Mouse (Mus musculus): Measurements from ENCODE around the gene Polr3b. TPM values are rescaled to one million over a fixed set of nuclear protein-coding genes. Genes with fewer than 3 reads are reported as not detected.

Polr3b gene
- polyA plus RNA-seq, 1 experiment: 8.2 TPM

DNA sequence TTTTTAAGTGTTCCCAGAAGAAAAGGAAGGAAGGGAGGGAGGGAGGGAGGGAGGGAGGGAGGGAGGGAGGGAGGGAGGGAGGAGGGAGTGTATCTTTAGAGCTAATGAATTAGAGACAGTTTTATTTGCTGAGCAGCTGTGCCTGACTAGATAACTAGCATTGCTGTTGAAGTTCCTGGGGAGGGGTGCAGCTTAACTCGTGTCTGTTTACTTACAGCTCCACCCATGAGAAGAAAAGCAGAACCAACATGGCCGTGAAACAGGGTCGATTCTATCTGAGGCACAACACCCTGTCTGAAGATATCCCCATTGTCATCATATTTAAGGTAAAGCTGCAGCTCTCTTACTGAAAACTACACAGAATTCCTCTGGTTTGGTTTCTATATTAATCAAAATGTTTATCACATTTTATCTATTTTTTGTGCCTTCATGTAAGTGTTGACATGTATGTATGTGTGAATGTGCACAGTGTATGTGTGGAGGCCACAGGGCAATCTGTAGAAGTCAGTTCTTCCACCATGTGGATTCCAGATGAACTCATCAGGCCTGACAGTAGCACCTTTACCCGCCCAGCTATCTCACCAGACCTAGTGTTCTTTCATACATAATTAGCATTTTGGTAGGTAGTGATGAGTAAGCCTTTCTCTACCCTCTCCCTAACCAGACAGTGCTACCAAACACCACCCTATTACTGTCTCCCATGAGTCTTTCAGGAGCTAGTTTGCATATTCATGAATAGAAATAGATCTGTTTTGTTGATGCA is 17.6 kb downstream of the Polr3b start:
- H3K4me1 ChIP-seq (ENCODE audit: control insufficient read depth, insufficient read depth, insufficient read length, low read length): no peaks in the 10 kb centered on the region
- H3K27ac ChIP-seq (replicated peaks; ENCODE audit: low read depth, low read length): no peak overlapping the region
- H3K4me3 ChIP-seq (ENCODE audit: insufficient read depth, low read depth, low read length): no peak overlapping the region

DNA sequence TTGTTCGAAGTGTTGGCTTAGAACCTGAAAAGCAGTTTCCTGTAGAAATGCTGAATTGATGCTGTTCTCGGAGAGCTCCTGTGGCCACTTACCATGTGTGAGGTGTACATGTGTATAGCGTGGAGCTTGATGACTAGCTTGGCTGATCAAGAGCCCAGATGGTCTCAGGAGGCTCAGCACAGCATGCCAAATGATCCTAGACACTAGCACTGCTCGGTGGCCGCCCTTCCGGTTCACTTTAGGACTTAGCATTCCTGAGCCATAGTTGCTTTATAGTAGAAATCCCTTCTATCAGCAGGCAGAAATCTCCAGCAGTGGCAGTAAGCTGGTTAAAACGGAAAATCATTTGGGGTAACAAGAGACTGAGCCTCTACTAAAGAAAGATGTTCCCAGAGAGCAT is 18.8 kb downstream of the Polr3b start:
- Histone ChIP-seq H3K27ac (replicated peaks; ENCODE audit: low read depth, low read length) (no peak overlapping the region), H3K4me1 (ENCODE audit: control insufficient read depth, insufficient read depth, insufficient read length, low read length) (no peaks in the 10 kb centered on the region), H3K4me3 (ENCODE audit: insufficient read depth, low read depth, low read length) (no peak overlapping the region)

DNA sequence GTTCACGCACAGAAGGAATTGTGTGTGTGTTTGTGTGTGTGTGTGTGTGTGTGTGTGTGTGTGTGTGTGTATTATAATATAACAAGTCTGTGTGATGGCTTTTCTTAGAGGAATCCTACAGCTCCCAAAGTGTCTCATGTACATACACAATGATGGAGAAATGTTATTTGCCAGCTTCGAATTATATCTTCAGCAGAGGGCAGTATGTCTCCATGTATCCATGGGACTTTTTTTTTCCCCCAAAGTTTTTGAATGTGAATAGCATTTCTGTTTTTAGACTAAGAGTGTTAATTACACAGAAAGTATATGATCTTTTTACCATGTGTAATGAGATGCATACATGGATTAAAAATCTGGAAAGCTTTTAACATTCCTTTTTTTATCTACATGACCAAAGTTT is 19.5 kb downstream of the Polr3b start:
- no peak overlapping the region for H3K4me3 ChIP-seq (ENCODE audit: insufficient read depth, low read depth, low read length)
- H3K4me1 ChIP-seq (ENCODE audit: control insufficient read depth, insufficient read depth, insufficient read length, low read length): no peaks in the 10 kb centered on the region
- H3K27ac ChIP-seq (replicated peaks; ENCODE audit: low read depth, low read length): no peak overlapping the region

DNA sequence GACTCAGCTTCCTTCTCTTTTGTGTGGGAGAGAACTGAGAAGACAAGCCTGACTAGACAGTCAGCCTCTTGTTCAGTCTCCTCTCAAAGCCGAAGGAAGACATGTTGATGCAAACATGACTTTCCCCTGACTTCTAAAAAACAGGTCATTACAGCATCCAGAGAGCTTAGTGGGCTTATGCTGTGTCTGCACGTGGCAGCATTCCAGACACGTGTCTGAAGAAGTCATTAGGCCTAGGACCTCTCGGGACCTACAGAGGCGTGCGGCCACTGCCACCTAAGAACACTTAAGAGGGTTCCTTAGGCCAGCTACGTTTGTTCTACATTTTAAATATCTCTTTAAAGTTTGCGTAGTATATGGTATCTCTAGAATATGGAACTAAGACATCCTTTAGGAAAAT is 23.8 kb downstream of the Polr3b start:
- H3K4me3 ChIP-seq (ENCODE audit: insufficient read depth, low read depth, low read length): no peak overlapping the region
- no peak overlapping the region for H3K27ac ChIP-seq (replicated peaks; ENCODE audit: low read depth, low read length)
- H3K4me1 ChIP-seq (ENCODE audit: control insufficient read depth, insufficient read depth, insufficient read length, low read length): peaks cover 5% of the 10 kb centered on the region; the same call in 1 of the 2 replicates

DNA sequence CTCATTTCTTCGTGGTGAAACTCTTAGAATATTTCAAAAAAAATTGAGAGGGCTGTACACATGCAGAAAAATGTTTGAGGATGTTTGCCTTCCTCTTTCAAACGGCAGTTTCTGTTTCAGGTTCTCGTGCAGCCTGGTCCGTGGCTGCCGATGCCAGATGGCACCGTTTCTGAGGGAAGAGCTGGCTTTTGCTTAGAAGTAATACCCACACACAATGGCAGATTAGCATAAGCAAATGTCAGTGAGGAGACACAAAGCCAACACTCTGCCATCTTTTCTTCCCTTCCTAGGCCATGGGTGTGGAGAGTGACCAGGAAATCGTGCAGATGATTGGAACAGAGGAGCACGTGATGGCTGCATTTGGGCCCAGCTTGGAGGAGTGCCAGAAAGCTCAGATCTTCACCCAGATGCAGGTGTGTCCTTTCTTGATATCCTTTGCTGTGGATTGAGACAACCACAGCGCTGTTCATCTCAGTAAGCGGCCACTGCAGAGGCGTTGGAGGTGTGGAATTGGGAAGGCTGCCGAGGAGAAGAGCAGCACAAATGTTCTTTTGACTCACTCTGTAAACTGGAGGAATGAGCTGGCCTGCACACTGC is 24.5 kb downstream of the Polr3b start:
- Histone ChIP-seq H3K27ac (replicated peaks; ENCODE audit: low read depth, low read length) (0 out of 2 replicates have a peak overlapping the region, but pooled peaks have one; percentile 20), H3K4me3 (ENCODE audit: insufficient read depth, low read depth, low read length) (no peak overlapping the region), H3K4me1 (ENCODE audit: control insufficient read depth, insufficient read depth, insufficient read length, low read length) (peaks cover 5% of the 10 kb centered on the region; the same call in 1 of the 2 replicates)

DNA sequence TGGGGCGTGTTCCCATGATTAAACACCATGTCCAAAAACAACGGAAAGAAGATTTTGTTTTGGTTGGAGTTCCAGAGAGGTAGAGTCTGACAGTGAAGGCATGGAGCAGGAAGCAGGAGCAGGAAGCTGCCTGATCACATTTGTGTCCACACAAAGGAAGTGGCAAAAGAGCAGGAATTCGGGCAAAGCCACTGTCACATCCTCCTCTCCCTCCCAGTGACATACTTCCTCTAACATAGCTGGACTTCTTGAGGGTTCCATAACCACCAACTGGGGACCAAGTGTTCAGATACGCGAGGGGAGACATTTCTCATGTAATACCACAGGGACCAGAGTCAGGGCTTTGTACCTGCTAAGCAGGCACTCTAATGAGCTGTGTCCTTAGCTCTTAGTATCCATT is 25.2 kb downstream of the Polr3b start:
- Histone ChIP-seq H3K27ac (replicated peaks; ENCODE audit: low read depth, low read length) (no peak overlapping the region), H3K4me3 (ENCODE audit: insufficient read depth, low read depth, low read length) (no peak overlapping the region)

DNA sequence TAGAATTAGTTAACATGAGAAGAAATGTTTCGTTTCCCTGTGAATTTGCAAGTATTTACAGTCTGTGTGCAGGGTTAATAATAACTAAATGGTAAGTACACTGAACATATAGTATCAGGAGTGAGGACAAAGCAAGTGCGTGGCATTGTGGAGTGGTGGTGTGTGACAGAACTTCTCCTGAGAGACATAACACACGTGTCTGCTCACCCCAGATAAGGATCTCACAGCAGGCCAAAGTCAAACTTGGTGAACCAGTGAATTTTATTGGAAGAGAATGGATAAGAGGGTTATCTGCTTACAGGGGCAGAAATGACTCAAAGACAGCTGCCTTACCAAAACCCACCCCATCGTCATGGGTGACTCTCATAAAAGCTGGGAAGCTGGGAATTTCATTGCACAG is 26.8 kb downstream of the Polr3b start:
- peaks cover 5% of the 10 kb centered on the region; the same call in 1 of the 2 replicates for H3K4me1 ChIP-seq (ENCODE audit: control insufficient read depth, insufficient read depth, insufficient read length, low read length)
- no peak overlapping the region for H3K27ac ChIP-seq (replicated peaks; ENCODE audit: low read depth, low read length)
- no peak overlapping the region for H3K4me3 ChIP-seq (ENCODE audit: insufficient read depth, low read depth, low read length)

More for the DNA sequence above, 25.2 kb downstream of the Polr3b start:
- peaks cover 5% of the 10 kb centered on the region; the same call in 1 of the 2 replicates for H3K4me1 ChIP-seq (ENCODE audit: control insufficient read depth, insufficient read depth, insufficient read length, low read length)

DNA sequence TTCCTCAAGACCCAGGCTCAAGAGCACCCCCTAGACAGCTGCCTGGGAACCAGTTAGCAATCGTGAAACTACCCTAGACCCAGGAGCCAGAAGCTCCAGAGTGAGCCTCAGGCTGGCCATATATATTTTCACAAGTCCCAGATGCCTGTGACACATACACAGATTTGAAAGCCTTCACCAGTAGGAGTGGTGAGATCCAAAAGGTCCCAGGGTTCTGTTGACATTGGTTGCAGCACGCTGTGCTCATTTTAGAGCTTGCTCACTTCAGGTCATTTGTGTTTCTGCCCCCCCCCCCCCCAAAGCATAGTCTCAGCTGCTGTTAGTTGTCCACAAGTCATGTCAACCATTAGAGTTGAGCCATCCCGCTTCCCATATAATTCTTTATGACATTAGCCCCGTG is 31.9 kb downstream of the Polr3b start:
- H3K4me3 ChIP-seq (ENCODE audit: insufficient read depth, low read depth, low read length): no peak overlapping the region
- no peak overlapping the region for H3K27ac ChIP-seq (replicated peaks; ENCODE audit: low read depth, low read length)
- peaks cover 12% of the 10 kb centered on the region for H3K4me1 ChIP-seq (ENCODE audit: control insufficient read depth, insufficient read depth, insufficient read length, low read length)

DNA sequence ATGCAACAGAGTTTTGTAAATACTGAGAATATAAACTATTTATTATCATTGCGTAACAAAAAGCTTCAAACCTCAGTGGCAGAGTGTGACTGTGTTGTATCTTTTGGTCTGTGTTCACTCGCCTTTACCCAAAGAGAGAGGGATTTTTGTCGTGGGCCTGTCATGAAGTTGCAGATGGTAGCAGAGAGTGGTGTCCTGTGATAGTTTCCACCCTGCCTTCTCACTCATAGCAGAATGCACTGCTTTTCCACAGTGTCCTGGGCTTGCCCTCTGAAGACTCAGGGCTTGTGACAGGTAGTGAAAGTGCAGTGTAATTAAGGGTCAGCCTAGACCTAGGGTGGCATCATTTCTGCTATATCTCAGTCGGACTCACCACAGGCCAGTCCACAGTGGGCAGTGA is 32.6 kb downstream of the Polr3b start:
- no peak overlapping the region for H3K27ac ChIP-seq (replicated peaks; ENCODE audit: low read depth, low read length)
- peaks cover 12% of the 10 kb centered on the region for H3K4me1 ChIP-seq (ENCODE audit: control insufficient read depth, insufficient read depth, insufficient read length, low read length)
- H3K4me3 ChIP-seq (ENCODE audit: insufficient read depth, low read depth, low read length): no peak overlapping the region

DNA sequence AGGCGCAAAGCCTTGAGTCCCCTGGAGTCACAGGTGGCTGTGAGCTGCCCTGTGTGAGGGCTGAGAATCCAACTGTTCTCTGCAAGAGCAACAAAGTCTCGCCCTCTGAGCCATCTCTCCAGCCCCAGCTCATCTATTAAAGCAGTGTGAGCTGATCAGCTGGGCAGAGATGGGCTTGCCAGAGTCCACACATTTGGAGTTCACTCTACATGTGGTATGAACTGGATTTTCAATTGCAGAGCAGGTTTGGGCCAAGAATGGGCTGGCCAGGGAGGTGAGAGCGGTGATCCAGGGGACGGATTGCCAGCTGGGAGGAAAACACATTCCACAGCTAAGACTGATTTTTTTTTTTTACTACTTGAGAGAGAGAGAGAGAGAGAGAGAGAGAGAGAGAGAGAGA is 34.5 kb downstream of the Polr3b start:
- Histone ChIP-seq H3K27ac (replicated peaks; ENCODE audit: low read depth, low read length) (0 out of 2 replicates have a peak overlapping the region, but pooled peaks have one; percentile 33), H3K4me3 (ENCODE audit: insufficient read depth, low read depth, low read length) (no peak overlapping the region), H3K4me1 (ENCODE audit: control insufficient read depth, insufficient read depth, insufficient read length, low read length) (peaks cover 12% of the 10 kb centered on the region)

DNA sequence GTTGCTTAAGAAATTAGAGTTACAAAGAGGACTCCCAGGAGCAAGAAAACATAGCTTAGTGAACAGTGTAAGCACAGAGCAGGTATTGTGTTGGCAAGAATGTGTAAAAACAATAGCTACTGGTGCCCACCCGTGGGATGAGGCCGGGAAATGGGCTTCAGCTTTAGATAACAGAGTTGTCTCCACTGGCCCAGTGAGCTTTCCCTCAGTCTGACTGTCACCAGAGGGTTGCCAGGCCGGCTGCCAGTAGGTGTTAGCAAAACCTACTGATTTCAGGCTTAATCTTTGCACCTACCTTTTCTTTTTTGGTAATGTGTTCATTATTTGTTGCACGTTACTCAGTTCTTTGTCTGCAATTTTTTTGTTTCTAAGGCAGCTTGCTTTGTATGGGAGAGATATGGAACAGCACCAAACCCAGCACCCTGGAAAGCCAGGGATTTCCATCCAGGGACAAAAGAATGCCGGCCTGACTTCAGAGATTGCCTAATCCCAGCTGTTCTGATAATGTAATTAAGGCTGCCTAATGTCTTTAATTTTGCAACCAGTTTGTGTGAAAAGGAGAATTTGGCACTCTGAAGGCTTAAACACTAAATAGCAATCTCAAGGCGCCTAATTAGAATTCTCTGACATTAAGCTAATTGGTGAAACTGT is 35.5 kb downstream of the Polr3b start:
- Histone ChIP-seq H3K27ac (replicated peaks; ENCODE audit: low read depth, low read length) (0 out of 2 replicates have a peak overlapping the region, but pooled peaks have one; percentile 39), H3K4me3 (ENCODE audit: insufficient read depth, low read depth, low read length) (no peak overlapping the region)

DNA sequence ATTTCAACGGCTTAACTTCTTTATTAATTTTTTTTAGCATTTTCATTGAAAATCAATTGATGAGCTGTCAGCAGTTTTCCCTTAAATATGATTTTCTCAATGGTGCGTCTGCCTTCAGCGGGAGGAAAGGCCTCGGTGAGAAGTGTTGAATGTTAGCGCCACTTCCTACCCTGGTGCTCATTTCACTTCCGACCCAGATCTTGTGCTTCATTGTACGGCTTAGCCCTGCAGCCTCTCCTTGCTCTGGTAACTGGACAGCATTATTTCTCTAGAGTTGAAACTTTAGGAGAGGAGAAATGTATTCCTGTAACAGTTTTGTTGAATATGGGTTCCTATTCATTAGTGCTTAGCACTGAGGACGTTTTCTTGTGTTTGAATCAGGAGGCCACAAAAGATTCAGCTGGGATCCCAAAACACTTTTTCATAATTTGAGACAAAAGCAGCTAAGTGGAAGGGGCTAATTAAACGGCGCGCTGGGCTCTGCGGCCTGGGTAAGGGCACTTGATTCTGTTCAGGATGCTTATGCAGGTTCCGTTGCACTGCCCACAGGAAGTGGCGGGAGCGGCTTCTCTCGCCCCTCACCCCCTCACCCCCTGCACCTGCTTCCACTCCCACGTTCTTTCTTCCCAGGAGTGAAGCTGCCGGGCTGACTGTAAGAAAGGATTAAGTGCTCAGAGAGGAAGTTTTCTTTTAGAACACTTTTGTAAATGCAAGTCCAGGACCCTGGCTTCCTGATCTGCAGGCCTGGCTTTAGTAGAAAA is 36.2 kb downstream of the Polr3b start:
- H3K4me3 ChIP-seq (ENCODE audit: insufficient read depth, low read depth, low read length): no peak overlapping the region
- peaks cover 12% of the 10 kb centered on the region for H3K4me1 ChIP-seq (ENCODE audit: control insufficient read depth, insufficient read depth, insufficient read length, low read length)
- H3K27ac ChIP-seq (replicated peaks; ENCODE audit: low read depth, low read length): peak overlapping the region; percentile 10

More for the DNA sequence above, 35.5 kb downstream of the Polr3b start:
- H3K4me1 ChIP-seq (ENCODE audit: control insufficient read depth, insufficient read depth, insufficient read length, low read length): peaks cover 12% of the 10 kb centered on the region

DNA sequence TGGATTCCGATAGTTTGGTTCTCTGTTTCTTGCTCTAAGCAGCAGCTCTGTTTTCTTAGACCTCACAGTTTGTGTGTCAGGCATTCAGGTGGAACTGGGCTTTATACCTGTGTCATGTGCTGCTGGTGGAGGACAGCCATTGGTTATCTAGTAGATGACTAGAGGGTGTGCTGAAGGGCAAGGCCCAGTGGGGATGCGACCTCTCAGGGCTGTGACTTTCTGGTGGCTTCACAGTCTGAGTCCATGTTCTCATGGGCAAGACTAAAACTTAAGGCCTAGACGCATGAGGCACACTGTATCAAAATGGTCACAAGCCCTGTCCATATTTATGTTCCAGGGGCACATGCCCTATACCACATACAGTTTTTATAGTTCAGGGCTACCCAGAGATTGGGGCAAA is 37.2 kb downstream of the Polr3b start:
- Histone ChIP-seq H3K27ac (replicated peaks; ENCODE audit: low read depth, low read length) (no peak overlapping the region), H3K4me3 (ENCODE audit: insufficient read depth, low read depth, low read length) (no peak overlapping the region), H3K4me1 (ENCODE audit: control insufficient read depth, insufficient read depth, insufficient read length, low read length) (peaks cover 12% of the 10 kb centered on the region)

DNA sequence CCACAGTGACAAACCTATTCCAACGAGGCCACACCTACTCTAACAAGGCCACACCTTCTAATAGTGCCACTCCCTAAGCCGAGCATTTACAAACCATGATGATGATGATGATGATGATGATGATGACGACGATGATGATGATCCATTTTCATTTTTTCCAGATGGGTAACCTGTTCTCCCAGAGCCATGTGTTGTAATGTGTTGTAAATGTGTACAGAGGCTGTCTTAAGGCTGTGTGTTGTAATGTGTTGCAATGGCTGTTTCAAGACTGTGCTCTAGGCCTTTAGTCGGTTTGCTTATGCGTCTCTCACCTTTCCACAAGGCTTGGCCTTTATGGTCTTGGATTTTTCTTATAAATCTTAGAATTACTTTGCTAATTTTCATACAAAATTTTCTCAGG is 40.0 kb downstream of the Polr3b start:
- no peak overlapping the region for H3K4me3 ChIP-seq (ENCODE audit: insufficient read depth, low read depth, low read length)
- no peak overlapping the region for H3K27ac ChIP-seq (replicated peaks; ENCODE audit: low read depth, low read length)
- peaks cover 11% of the 10 kb centered on the region for H3K4me1 ChIP-seq (ENCODE audit: control insufficient read depth, insufficient read depth, insufficient read length, low read length)

DNA sequence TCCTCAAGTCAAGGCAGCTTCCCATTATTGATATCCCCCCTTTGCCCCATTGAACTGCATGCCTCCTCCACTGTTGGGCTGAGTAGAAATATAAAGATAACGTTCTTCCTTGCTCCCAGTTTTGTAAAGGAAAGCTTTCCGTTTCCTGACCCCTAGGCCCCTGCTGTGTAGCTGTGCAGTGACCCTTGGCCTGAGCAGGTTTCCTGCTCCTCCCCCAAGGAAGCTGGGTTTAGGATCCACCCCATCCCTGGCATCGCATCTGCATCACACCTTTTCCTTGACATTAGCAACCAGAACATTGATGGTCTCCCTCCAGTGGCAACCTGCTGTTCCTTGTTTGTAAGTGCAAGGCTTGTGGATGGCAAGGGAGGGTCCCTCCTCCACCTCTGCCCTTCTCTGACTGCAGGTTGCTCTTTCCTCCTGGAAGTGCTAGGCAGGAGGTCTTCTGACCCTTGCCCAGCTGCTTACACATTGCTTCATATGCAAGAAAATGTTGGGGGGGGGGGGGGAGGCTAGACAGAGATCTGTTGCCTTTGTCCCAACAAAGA is 43.7 kb downstream of the Polr3b start:
- Histone ChIP-seq H3K4me1 (ENCODE audit: control insufficient read depth, insufficient read depth, insufficient read length, low read length) (peaks cover 3% of the 10 kb centered on the region; the same call in 1 of the 2 replicates), H3K27ac (replicated peaks; ENCODE audit: low read depth, low read length) (no peak overlapping the region), H3K4me3 (ENCODE audit: insufficient read depth, low read depth, low read length) (no peak overlapping the region)

Data from brown adipose tissue, adult 24 weeks (tissue).